Mouse (Mus musculus) testis, adult 2 months (tissue): ENCODE measurements around the gene C1ra.
"Not testable (repeated sequence)": the region's sequence is repeated elsewhere in the genome, so short reads cannot be mapped to it uniquely, and the experiment has no call there.

ENCODE experiments used
- CTCF ChIP-seq: fragments of 200-500 bp; IDR thresholded peaks from 2 replicates; pipeline ENCODE4 v1.5.1; 2012; ENCODE audit warnings: low read depth, mild to moderate bottlenecking, inconsistent platforms, low read length, moderate library complexity; ENCODE audit not compliant: control insufficient read depth, insufficient read depth, insufficient replicate concordance
- POLR2A ChIP-seq: fragments of 200-500 bp; IDR thresholded peaks from 2 replicates; pipeline ENCODE4 v1.6.1; 2012; ENCODE audit warnings: low read depth, mild to moderate bottlenecking, inconsistent platforms, low read length, moderate library complexity; ENCODE audit not compliant: control insufficient read depth

- not testable (repeated sequence) for TF ChIP-seq CTCF, POLR2A
These were observed 36.7 kb upstream of the C1ra start for GRCm38 (mm10) chr6:124475335-124476075.
